Mouse (Mus musculus) limb, embryonic 11.5 days (tissue): ENCODE data around the gene Nt5c2. TPM values are rescaled to one million over a fixed set of nuclear protein-coding genes. Genes with fewer than 3 reads are reported as not detected.

Experiments
- ATAC-seq: fragments of 200-750 bp; cut with Nextera tagmentation; 2 replicates; pipeline ENCODE4 v1.8.0; 2017; ENCODE audit warnings: low read depth; ENCODE audit not compliant: insufficient number of reproducible peaks, low FRiP score, low TSS enrichment
- DNase-seq: peaks from one replicate; pipeline ENCODE4 v3.0.0-alpha.2; 2015; ENCODE audit warnings: low spot score
- H3K27ac ChIP-seq: fragments of 300-500 bp; sonication (generic); replicated peaks from 2 replicates; pipeline ENCODE4 v1.5.1; 2014; ENCODE audit warnings: low read depth, mild to moderate bottlenecking, low read length
- H3K27me3 ChIP-seq: fragments of 300-500 bp; sonication (generic); 2 replicates; pipeline ENCODE4 v1.6.1; 2014; ENCODE audit warnings: mild to moderate bottlenecking, low read length, mixed read lengths; ENCODE audit not compliant: control insufficient read depth, insufficient read depth
- H3K36me3 ChIP-seq: fragments of 300-500 bp; sonication (generic); 2 replicates; pipeline ENCODE4 v1.6.1; 2014; ENCODE audit warnings: mild to moderate bottlenecking, low read length, moderate library complexity, mixed read lengths; ENCODE audit not compliant: control insufficient read depth, insufficient read depth
- H3K4me1 ChIP-seq: fragments of 300-500 bp; sonication (generic); 2 replicates; pipeline ENCODE4 v1.6.1; 2014; ENCODE audit warnings: low read length, mixed read lengths; ENCODE audit not compliant: control insufficient read depth, insufficient read depth
- H3K4me2 ChIP-seq: fragments of 300-500 bp; sonication (generic); 2 replicates; pipeline ENCODE4 v1.6.1; 2014; ENCODE audit warnings: low read depth, mild to moderate bottlenecking, moderate library complexity; ENCODE audit not compliant: severe bottlenecking
- H3K4me3 ChIP-seq: fragments of 300-500 bp; sonication (generic); 2 replicates; pipeline ENCODE4 v1.5.1; 2014; ENCODE audit warnings: low read depth, low read length
- H3K9ac ChIP-seq: fragments of 300-500 bp; sonication (generic); 2 replicates; pipeline ENCODE4 v1.6.1; 2014; ENCODE audit warnings: mild to moderate bottlenecking, low read length
- H3K9me3 ChIP-seq: fragments of 300-500 bp; sonication (generic); 2 replicates; pipeline ENCODE4 v1.6.1; 2016; ENCODE audit warnings: low read length; ENCODE audit not compliant: control insufficient read depth
- WGBS: fragments of 180-500 bp; shearing (Covaris S2); extraction: QIAGEN DNeasy Blood & Tissue Kit; methylation state at CpG from one replicate; pipeline ENCODE4 v1.1.7; 2014; 5-methylcytosine and 5-hydroxymethylcytosine counted together
- polyA plus RNA-seq: library from polyadenylated mRNA; unstranded; fragments of >200 nt; fragmentation: Nextera tagmentation; extraction: Ambion mirVana; gene quantifications from 2 replicates; pipeline ENCODE4 v1.2.1, GENCODE M21; 2014

The Nt5c2 gene
- polyA plus RNA-seq, 1 experiment from 2014 or later = 94.6 TPM

DNA sequence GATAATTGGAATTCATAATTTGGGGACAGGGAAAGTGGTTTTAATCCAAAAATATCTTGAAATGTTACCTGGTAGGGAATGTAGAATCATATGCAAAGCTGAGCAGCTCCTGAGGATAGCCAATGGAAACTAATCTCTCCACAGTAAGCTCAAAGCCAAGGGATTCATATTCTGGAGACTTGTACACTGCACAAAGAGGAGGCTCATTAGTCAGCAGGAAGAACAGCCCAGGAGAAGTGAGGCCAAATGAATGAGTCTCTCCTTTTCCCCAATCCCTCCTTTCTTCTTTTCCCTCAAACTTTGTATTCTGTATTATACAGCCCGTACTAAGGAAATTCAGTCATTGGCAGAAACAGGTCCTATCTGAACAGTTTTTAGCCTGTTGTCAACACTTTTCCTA is 110.0 kb downstream of the Nt5c2 start:
- 81% methylated on average over 1 of the region's 1 CpGs for WGBS
- Histone ChIP-seq H3K9me3 (no peaks in the 10 kb centered on the region), H3K4me1 (0 out of 2 replicates have a peak, but pooled peaks cover 3% of the 10 kb centered on the region), H3K4me2 (no peak overlapping the region), H3K27ac (no peak overlapping the region), H3K9ac (no peak overlapping the region), H3K27me3 (no peaks in the 10 kb centered on the region), H3K36me3 (no peaks in the 10 kb centered on the region), H3K4me3 (no peak overlapping the region)
- no peak for DNase-seq
- ATAC-seq = no peak

DNA sequence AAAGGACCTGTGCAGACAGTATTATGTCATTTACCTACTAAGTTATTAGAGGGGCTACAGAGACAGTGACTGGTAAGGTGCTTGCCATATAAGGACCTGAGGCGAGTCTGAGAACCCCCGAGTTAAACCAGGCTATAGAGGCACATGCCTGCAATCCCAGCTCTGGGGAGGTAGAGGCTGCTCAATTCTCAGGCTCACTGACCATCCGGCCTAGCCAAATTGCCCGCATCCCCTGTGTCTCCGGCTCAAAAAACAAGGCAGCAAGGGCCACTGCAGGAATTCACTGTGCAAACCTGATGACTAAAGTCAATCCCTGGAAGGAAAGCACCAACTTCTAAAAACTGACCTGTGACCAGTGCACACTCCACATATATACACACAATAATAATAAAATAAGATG is 111.6 kb downstream of the Nt5c2 start:
- no peak for DNase-seq
- 88% methylated on average over 5 of the region's 5 CpGs for WGBS
- Histone ChIP-seq H3K27ac (no peak overlapping the region), H3K36me3 (no peaks in the 10 kb centered on the region; the same call in 1 of the 2 replicates), H3K9me3 (no peaks in the 10 kb centered on the region), H3K4me2 (no peak overlapping the region), H3K9ac (no peak overlapping the region), H3K4me1 (no peaks in the 10 kb centered on the region), H3K27me3 (no peaks in the 10 kb centered on the region), H3K4me3 (no peak overlapping the region)
- ATAC-seq = no peak

DNA sequence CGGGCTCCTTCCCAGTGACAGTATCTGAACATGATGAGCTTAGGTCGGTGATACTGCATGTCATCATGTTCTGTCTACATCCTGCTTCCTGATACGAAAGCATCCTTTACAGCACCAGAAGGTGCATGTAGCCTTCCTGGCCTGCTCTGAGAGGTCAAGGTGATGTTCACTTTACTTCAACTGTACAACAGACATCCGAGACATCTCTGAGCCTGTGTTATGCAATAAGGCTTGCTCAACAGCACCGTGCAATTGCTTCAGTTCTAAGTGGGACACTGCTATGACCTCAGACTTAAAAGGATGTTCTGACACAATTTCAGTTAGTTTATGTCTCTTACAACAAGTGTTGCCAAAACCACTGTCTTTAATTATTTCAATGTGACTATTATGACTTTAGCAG is 113.6 kb downstream of the Nt5c2 start:
- DNase-seq (no peak), ATAC-seq (no peak)
- Histone ChIP-seq H3K4me3 (no peak overlapping the region), H3K36me3 (peaks cover 13% of the 10 kb centered on the region), H3K9me3 (peaks cover 4% of the 10 kb centered on the region; the same call in 1 of the 2 replicates), H3K4me2 (no peak overlapping the region), H3K9ac (no peak overlapping the region), H3K27me3 (no peaks in the 10 kb centered on the region), H3K27ac (no peak overlapping the region), H3K4me1 (no peaks in the 10 kb centered on the region)
- WGBS = 90% methylated on average over 5 of the region's 5 CpGs

DNA sequence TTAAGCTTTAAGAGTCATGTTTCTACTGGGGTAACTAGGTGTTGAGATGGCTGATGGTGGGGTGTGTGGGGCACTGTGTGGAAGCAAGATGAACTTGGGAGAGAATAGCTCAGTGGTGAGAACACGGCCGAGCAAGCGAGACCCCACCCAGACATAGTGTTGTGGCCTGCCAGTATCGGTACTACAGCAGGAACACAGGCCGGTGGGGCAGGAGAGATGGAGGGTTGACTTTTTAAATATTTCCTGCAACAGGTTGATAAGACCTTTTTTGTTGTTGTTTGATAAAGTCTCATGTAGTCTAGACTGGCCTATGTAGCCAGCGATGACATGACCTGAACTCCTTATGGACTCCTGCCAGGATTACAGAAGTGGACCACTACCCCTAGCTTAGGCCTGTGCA is 114.2 kb downstream of the Nt5c2 start:
- ATAC-seq (no peak), DNase-seq (no peak)
- no peaks in the 10 kb centered on the region for H3K27me3 ChIP-seq
- no peak overlapping the region for H3K27ac ChIP-seq
- H3K4me1 ChIP-seq = no peaks in the 10 kb centered on the region
- peaks cover 4% of the 10 kb centered on the region; the same call in 1 of the 2 replicates for H3K9me3 ChIP-seq
- no peak overlapping the region for H3K4me2 ChIP-seq
- WGBS = 95% methylated on average over 6 of the region's 6 CpGs
- H3K36me3 ChIP-seq = peaks cover 13% of the 10 kb centered on the region
- H3K4me3 ChIP-seq = no peak overlapping the region
- H3K9ac ChIP-seq = no peak overlapping the region

DNA sequence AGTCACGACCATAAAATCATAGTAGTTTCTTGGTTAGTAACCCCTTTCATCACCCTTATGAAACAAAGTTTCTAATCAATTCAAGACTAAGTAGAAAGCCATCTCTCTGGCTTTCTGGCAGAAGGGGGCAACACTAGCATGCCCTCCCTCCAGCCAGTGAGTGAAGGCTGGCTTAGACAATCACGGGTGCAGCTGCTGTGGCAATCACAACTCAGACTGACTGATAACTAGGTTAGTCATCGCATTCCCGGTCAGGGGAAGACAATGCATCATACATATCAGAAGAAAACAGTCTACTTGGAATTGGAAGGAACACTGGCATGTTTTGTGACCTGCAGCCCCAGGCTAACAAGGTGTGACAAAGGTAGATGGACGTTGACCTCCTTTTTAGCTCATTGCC is 115.1 kb downstream of the Nt5c2 start:
- no peak overlapping the region for H3K9ac ChIP-seq
- 85% methylated on average over 5 of the region's 5 CpGs for WGBS
- H3K36me3 ChIP-seq = peaks cover 13% of the 10 kb centered on the region
- DNase-seq (no peak), ATAC-seq (no peak)
- H3K27me3 ChIP-seq = no peaks in the 10 kb centered on the region
- H3K4me1 ChIP-seq = no peaks in the 10 kb centered on the region
- peaks cover 4% of the 10 kb centered on the region; the same call in 1 of the 2 replicates for H3K9me3 ChIP-seq
- H3K27ac ChIP-seq = no peak overlapping the region
- no peak overlapping the region for H3K4me3 ChIP-seq
- H3K4me2 ChIP-seq = no peak overlapping the region

DNA sequence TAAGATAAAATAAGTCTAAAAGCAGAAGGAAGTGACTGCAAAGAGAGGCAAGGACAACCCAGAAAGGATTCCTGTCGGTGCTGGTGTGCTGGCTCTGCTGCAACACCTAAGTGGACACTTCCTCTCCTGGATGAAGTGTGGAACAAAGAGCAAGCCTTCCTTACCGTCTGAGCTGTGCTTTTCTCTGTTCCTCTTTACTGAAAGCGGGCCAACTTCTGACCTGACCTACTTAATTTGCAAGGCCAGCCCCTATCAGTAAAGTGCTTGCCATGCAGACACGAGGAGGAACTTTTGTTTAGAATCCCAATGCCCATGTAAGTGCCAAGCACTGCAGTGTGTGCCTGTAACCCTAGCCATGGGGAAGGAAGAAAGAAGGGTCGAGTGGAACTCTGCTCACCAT is 115.6 kb downstream of the Nt5c2 start:
- no peak for DNase-seq
- H3K9me3 ChIP-seq = peaks cover 4% of the 10 kb centered on the region; the same call in 1 of the 2 replicates
- no peak overlapping the region for H3K4me3 ChIP-seq
- H3K9ac ChIP-seq = no peak overlapping the region
- no peak overlapping the region for H3K27ac ChIP-seq
- 74% methylated on average over 5 of the region's 5 CpGs for WGBS
- no peak for ATAC-seq
- H3K4me1 ChIP-seq = no peaks in the 10 kb centered on the region
- no peaks in the 10 kb centered on the region for H3K27me3 ChIP-seq
- peaks cover 13% of the 10 kb centered on the region for H3K36me3 ChIP-seq
- no peak overlapping the region for H3K4me2 ChIP-seq

DNA sequence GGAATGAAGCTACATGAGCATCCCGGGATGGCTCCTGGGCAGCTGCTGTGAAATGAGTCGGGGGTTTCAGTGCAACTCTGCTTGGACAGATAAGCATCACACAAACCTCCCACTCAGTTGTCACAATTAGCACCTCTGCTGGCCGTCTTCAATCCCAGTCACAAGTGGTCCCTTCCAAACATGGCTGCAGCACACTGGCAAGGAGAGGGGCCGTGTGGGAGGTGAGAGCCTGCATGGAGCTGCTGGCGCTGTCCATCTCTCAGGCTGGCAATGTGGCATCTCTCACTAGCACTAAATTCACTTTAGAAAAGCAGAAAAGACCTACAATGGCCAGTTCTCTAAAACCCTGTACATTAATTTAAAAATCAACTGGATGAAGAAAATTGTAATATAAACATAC is 116.7 kb downstream of the Nt5c2 start:
- peaks cover 13% of the 10 kb centered on the region for H3K36me3 ChIP-seq
- no peak overlapping the region for H3K4me3 ChIP-seq
- DNase-seq (no peak), ATAC-seq (no peak)
- no peak overlapping the region for H3K9ac ChIP-seq
- H3K9me3 ChIP-seq = peaks cover 4% of the 10 kb centered on the region; the same call in 1 of the 2 replicates
- H3K4me2 ChIP-seq = no peak overlapping the region
- H3K27me3 ChIP-seq = no peaks in the 10 kb centered on the region
- 77% methylated on average over 5 of the region's 5 CpGs for WGBS
- no peak overlapping the region for H3K27ac ChIP-seq
- H3K4me1 ChIP-seq = no peaks in the 10 kb centered on the region

DNA sequence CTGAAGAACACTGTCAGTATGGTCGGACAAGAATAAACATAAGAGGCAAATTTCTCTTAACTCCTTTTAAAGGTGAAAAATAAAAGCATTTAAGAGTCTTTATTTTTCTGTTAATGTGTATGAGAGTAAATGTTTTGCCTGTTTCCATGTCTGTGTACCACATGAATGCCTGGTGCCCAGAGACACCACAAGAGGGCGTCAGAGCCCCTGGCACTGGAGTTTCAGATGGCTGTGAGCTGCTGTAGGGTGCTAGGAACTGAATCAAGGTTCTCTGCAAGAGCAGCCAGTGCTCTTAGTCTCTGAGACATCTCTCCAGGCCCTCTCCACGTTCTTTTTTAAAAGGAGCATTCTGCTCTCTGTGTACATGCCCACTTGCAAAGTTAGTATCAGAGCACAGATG is 117.8 kb downstream of the Nt5c2 start:
- Histone ChIP-seq H3K36me3 (peaks cover 15% of the 10 kb centered on the region), H3K4me3 (no peak overlapping the region)
- WGBS = 88% methylated on average over 3 of the region's 3 CpGs

DNA sequence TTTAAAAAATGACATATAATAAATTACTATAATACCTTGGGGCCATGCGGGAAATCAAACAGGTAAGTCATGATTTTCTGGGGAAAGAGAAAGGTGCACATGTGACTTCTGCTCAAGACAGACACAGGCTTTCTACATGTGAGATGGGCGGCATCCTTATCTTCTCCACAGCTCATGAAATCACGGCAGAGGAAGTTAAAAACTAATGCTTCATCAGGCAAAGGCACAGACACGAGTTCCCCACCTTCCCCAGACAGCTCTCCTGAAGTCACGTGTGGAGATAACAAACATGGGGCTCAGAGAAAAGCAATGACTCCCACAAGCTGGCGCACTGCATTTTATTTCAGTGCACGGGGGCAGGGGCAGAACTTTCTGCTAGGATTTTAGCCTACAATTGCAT is 121.5 kb downstream of the Nt5c2 start:
- Histone ChIP-seq H3K4me1 (no peaks in the 10 kb centered on the region), H3K4me3 (no peak overlapping the region), H3K4me2 (no peak overlapping the region), H3K27me3 (no peaks in the 10 kb centered on the region), H3K27ac (no peak overlapping the region), H3K9ac (no peak overlapping the region), H3K9me3 (peaks cover 4% of the 10 kb centered on the region; the same call in 1 of the 2 replicates), H3K36me3 (peaks cover 29% of the 10 kb centered on the region)
- ATAC-seq (no peak), DNase-seq (no peak)
- 92% methylated on average over 7 of the region's 7 CpGs for WGBS

More for the DNA sequence above, 117.8 kb downstream of the Nt5c2 start:
- ATAC-seq = no peak
- Histone ChIP-seq H3K9me3 (peaks cover 4% of the 10 kb centered on the region; the same call in 1 of the 2 replicates), H3K27ac (no peak overlapping the region), H3K27me3 (no peaks in the 10 kb centered on the region), H3K4me2 (no peak overlapping the region), H3K9ac (no peak overlapping the region), H3K4me1 (no peaks in the 10 kb centered on the region)
- DNase-seq = no peak
